Mouse (Mus musculus): ENCODE measurements around the gene Btbd9.

The Btbd9 gene

GRCm38 (mm10) chr17:30481766-30482165 lies 94.5 kb downstream of the Btbd9 start:
- DNase-seq (ENCODE audit: low spot score in 2 of 2) = peak in 1 of 2 experiments; percentile 17

GRCm38 (mm10) chr17:30481341-30481740 lies 94.9 kb downstream of the Btbd9 start:
- DNase-seq (ENCODE audit: low spot score in 2 of 2) = peak in 1 of 2 experiments; percentile 17

GRCm38 (mm10) chr17:30480381-30480780 lies 95.9 kb downstream of the Btbd9 start:
- peak in 1 of 2 experiments; percentile 18 for DNase-seq (ENCODE audit: low spot score in 2 of 2)

- DNase-seq (ENCODE audit: low spot score in 2 of 2) = peak in 1 of 2 experiments; percentile 13
Measured at GRCm38 (mm10) chr17:30478181-30478580, 98.1 kb downstream of the Btbd9 start.

- DNase-seq (ENCODE audit: low spot score in 2 of 2) = peak in 1 of 2 experiments; percentile 24
Measured at GRCm38 (mm10) chr17:30474561-30474960, 101.7 kb downstream of the Btbd9 start.

GRCm38 (mm10) chr17:30472776-30473175 lies 103.5 kb downstream of the Btbd9 start:
- peak in 1 of 2 experiments; percentile 14 for DNase-seq (ENCODE audit: low spot score in 2 of 2)

- peak in 1 of 2 experiments; percentile 52 for DNase-seq (ENCODE audit: low spot score in 2 of 2)
Measured at GRCm38 (mm10) chr17:30471512-30471911, 104.8 kb downstream of the Btbd9 start.

GRCm38 (mm10) chr17:30470790-30471189 lies 105.5 kb downstream of the Btbd9 start:
- no peak for DNase-seq (ENCODE audit: low spot score in 2 of 2)

GRCm38 (mm10) chr17:30470286-30470685 lies 106.0 kb downstream of the Btbd9 start:
- DNase-seq (ENCODE audit: low spot score in 2 of 2) = no peak

- DNase-seq (ENCODE audit: low spot score in 2 of 2) = no peak
Measured at GRCm38 (mm10) chr17:30469511-30470076, 106.7 kb downstream of the Btbd9 start.

GRCm38 (mm10) chr17:30468368-30468767 lies 107.9 kb downstream of the Btbd9 start:
- no peak for DNase-seq (ENCODE audit: low spot score in 2 of 2)

GRCm38 (mm10) chr17:30467566-30468213 lies 108.6 kb downstream of the Btbd9 start:
- peak; percentile 81 to 85 for DNase-seq (ENCODE audit: low spot score in 2 of 2)

GRCm38 (mm10) chr17:30465060-30465762 lies 111.1 kb downstream of the Btbd9 start:
- DNase-seq (ENCODE audit: low spot score in 2 of 2) = no peak

GRCm38 (mm10) chr17:30464240-30464745 lies 112.0 kb downstream of the Btbd9 start:
- no peak for DNase-seq (ENCODE audit: low spot score in 2 of 2)

- DNase-seq (ENCODE audit: low spot score in 2 of 2) = no peak
Measured at GRCm38 (mm10) chr17:30460727-30461349, 115.5 kb downstream of the Btbd9 start.

GRCm38 (mm10) chr17:30459706-30460105 lies 116.6 kb downstream of the Btbd9 start:
- peak; percentile 63 to 72 for DNase-seq (ENCODE audit: low spot score in 2 of 2)

- no peak for DNase-seq (ENCODE audit: low spot score in 2 of 2)
Measured at GRCm38 (mm10) chr17:30458926-30459325, 117.4 kb downstream of the Btbd9 start.

- DNase-seq (ENCODE audit: low spot score in 2 of 2) = peak; percentile 65 to 79
Measured at GRCm38 (mm10) chr17:30458301-30458700, 118.0 kb downstream of the Btbd9 start.

- DNase-seq (ENCODE audit: low spot score in 2 of 2) = no peak
Measured at GRCm38 (mm10) chr17:30457486-30457885, 118.8 kb downstream of the Btbd9 start.

GRCm38 (mm10) chr17:30456293-30456692 lies 120.0 kb downstream of the Btbd9 start:
- DNase-seq (ENCODE audit: low spot score in 2 of 2) = no peak

- DNase-seq (ENCODE audit: low spot score in 2 of 2) = peak; percentile 90 to 93
Measured at GRCm38 (mm10) chr17:30454862-30455243, 121.4 kb downstream of the Btbd9 start.
